Mouse (Mus musculus) kidney, adult 2 months (tissue): ENCODE data around the gene Ccdc134. TPM values are rescaled to one million over a fixed set of nuclear protein-coding genes. Genes with fewer than 3 reads are reported as not detected.

Experiments
- DNase-seq: peaks from one replicate; pipeline ENCODE4 v3.0.0; 2021
- H3K27ac ChIP-seq: fragments of 200-500 bp; 2 replicates; pipeline ENCODE4 v1.5.1; 2012; ENCODE audit warnings: low read depth, low read length, control low read depth, inconsistent platforms; ENCODE audit not compliant: insufficient read depth
- H3K27me3 ChIP-seq: fragments of 200-500 bp; replicated peaks from 2 replicates; pipeline ENCODE4 v1.6.1; 2012; ENCODE audit warnings: mild to moderate bottlenecking, moderate library complexity, low read length, inconsistent platforms; ENCODE audit not compliant: control insufficient read depth, insufficient read depth
- H3K36me3 ChIP-seq: fragments of 200-500 bp; 2 replicates; pipeline ENCODE4 v1.6.1; 2012; ENCODE audit warnings: mild to moderate bottlenecking, moderate library complexity, low read length, inconsistent platforms; ENCODE audit not compliant: control insufficient read depth, insufficient read depth
- H3K4me1 ChIP-seq: fragments of 200-500 bp; 2 replicates; pipeline ENCODE4 v1.6.1; 2011; ENCODE audit warnings: low read length; ENCODE audit not compliant: control insufficient read depth, insufficient read depth
- H3K4me3 ChIP-seq: fragments of 200-500 bp; 2 replicates; pipeline ENCODE4 v1.5.1; 2011; ENCODE audit warnings: mild to moderate bottlenecking, low read depth, low read length, control low read depth; ENCODE audit not compliant: insufficient read depth
- CTCF ChIP-seq: fragments of 200-500 bp; conservative IDR thresholded peaks from 2 replicates; pipeline ENCODE4 v1.5.1; 2011; ENCODE audit warnings: low read depth, mild to moderate bottlenecking, control low read depth, low read length, moderate library complexity, mixed read lengths; ENCODE audit not compliant: insufficient read depth, insufficient read length
- POLR2A ChIP-seq: fragments of 200-500 bp; IDR thresholded peaks from one replicate; pipeline ENCODE4 v1.6.1; 2011; ENCODE audit warnings: low read depth, low read length, control low read depth
- WGBS: fragments of 180-500 bp; shearing (Covaris S2); methylation state at CpG from one replicate; pipeline ENCODE4 v1.1.7; 2018; 5-methylcytosine and 5-hydroxymethylcytosine counted together
- polyA plus RNA-seq: library from polyadenylated mRNA; depleted of rRNA; stranded (reverse); fragments of >200 nt; gene quantifications from 2 replicates; pipeline ENCODE4 v1.2.3, GENCODE M21; 2012; rRNA removed

The Ccdc134 gene
- polyA plus RNA-seq, 1 experiment: 6.9 TPM

DNA sequence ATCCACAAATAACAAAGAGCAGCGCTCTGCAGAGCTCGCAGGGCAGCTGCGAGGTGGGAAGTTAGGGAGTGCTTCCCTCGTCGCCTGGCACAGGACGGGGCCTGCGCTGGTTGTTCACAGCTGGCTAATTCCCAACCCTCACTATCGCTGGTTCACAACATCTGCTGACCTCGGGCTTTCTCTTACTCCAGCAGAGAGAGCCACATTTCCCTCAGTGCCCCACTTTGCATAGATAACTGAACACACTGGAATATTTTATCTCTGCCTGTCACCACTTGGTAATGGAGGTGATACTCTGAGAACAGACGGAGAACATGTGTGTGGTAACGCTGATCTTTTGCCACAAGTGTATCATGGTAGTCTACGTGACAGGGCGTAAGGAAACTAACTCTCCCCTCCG is 58.4 kb downstream of the Ccdc134 start:
- Histone ChIP-seq H3K36me3 (0 out of 2 replicates have a peak, but pooled peaks cover 1% of the 10 kb centered on the region), H3K27me3 (no peaks in the 10 kb centered on the region), H3K27ac (no peak overlapping the region), H3K4me3 (no peak overlapping the region), H3K4me1 (peaks cover 12% of the 10 kb centered on the region)
- TF ChIP-seq POLR2A: no peak
- TF ChIP-seq CTCF: no peak
- 70% methylated on average over 14 of the region's 14 CpGs for WGBS
- DNase-seq: peak; percentile 62

- H3K36me3 ChIP-seq: no peaks in the 10 kb centered on the region; the same call in 1 of the 2 replicates
- no peak overlapping the region for H3K4me3 ChIP-seq
- no peaks in the 10 kb centered on the region for H3K27me3 ChIP-seq
- no peak overlapping the region for H3K27ac ChIP-seq
- H3K4me1 ChIP-seq: peaks cover 12% of the 10 kb centered on the region
- no peak for DNase-seq
- TF ChIP-seq CTCF (no peak), POLR2A (no peak)
- 75% methylated on average over 5 of the region's 5 CpGs for WGBS
Measured at GRCm38 (mm10) chr15:82186931-82187330, 59.2 kb downstream of the Ccdc134 start.

DNA sequence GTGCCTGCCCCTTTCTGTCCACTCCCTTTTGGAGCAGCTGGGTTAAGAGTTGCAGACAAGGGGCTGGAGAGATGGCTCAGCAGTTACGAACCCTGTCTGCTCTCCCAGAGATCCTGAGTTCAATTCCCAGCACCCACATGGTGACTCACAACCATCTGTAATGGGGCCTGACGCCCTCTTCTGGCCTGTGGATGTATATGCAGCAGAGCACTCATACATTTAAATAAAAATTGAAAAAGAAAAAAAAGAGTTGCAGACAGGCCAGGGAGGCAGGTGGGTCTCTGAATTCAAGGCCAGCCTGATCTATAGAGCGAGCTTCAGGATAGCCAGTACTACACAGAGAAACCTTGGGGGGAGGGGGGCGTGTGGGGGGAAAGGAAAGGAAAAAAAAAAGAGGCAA is 59.7 kb downstream of the Ccdc134 start:
- TF ChIP-seq CTCF (no peak), POLR2A (no peak)
- 93% methylated on average over 4 of the region's 4 CpGs for WGBS
- no peak for DNase-seq
- Histone ChIP-seq H3K4me1 (peaks cover 12% of the 10 kb centered on the region), H3K27me3 (no peaks in the 10 kb centered on the region), H3K27ac (no peak overlapping the region), H3K36me3 (no peaks in the 10 kb centered on the region; the same call in 1 of the 2 replicates), H3K4me3 (no peak overlapping the region)

- H3K27ac ChIP-seq: no peak overlapping the region
- 61% methylated on average over 1 of the region's 1 CpGs for WGBS
- no peaks in the 10 kb centered on the region for H3K27me3 ChIP-seq
- peaks cover 12% of the 10 kb centered on the region for H3K4me1 ChIP-seq
- peak; percentile 14 for DNase-seq
- no peaks in the 10 kb centered on the region; the same call in 1 of the 2 replicates for H3K36me3 ChIP-seq
- H3K4me3 ChIP-seq: no peak overlapping the region
- TF ChIP-seq CTCF (no peak), POLR2A (no peak)
Measured at GRCm38 (mm10) chr15:82187924-82188323, 60.2 kb downstream of the Ccdc134 start.

DNA sequence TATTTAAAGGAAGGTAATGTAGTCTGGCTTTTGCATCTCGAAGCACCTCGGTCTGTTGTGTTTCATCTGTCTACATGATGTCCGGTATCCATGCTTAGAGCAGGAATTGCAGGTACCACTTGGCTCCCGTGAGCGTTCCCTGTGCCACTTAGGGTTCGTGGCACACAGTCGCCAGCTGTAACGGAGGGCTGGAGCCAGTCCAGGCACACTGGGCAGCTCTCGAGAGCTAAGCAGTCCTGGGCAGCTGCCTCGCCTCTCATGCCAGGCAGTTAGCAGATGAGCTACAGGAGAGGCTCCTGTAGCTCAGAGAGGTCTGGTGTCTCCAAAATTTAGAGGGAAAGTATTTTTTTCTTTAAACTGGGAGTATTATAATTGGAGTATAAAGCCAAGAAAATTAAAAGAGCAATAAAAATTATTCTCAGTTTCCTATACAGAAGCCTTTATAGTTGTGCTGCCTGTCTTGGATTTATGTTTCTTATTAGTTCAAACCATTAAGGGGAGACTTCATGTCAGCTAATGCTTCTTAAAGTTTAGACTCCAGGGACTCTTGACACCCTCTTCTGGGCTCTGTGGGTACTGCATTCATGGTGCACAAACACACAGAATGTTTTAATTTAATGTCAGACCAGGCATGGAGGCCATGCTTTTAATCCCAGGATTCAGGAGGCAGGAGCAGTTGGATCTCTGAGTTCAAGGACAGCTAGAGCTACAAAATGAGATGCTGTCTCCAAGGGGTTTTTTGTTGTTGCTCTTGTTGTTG is 60.9 kb downstream of the Ccdc134 start:
- peak; percentile 50 for DNase-seq
- 65% methylated on average over 10 of the region's 10 CpGs for WGBS
- TF ChIP-seq POLR2A (no peak), CTCF (peak; percentile 20; the same call in 1 of the 2 replicates)
- no peak overlapping the region for H3K27ac ChIP-seq
- H3K27me3 ChIP-seq: no peaks in the 10 kb centered on the region
- H3K36me3 ChIP-seq: no peaks in the 10 kb centered on the region; the same call in 1 of the 2 replicates
- peaks cover 11% of the 10 kb centered on the region for H3K4me1 ChIP-seq
- H3K4me3 ChIP-seq: no peak overlapping the region

Other genes starting within 250 kb of the Ccdc134 start
- gene Polr3h, start 201.7 kb upstream of the Ccdc134 start, polyA plus RNA-seq: 16.1 and 20.2 TPM in 2 replicates
- gene Csdc2, start 191.2 kb upstream of the Ccdc134 start, polyA plus RNA-seq: 5.6 and 6.0 TPM in 2 replicates
- gene Pmm1, start 167.0 kb upstream of the Ccdc134 start, polyA plus RNA-seq: 50.7 and 51.4 TPM in 2 replicates
- gene 1700029P11Rik, start 147.4 kb upstream of the Ccdc134 start, polyA plus RNA-seq: 0.08 and 0.15 TPM in 2 replicates
- 15.6 and 22.1 TPM in 2 replicates for gene Xrcc6, start 140.1 kb upstream of the Ccdc134 start, polyA plus RNA-seq
- gene Desi1, start 94.1 kb upstream of the Ccdc134 start, polyA plus RNA-seq: 29.0 and 29.8 TPM in 2 replicates
- gene Snu13, start 80.3 kb upstream of the Ccdc134 start, polyA plus RNA-seq: 48.7 and 58.2 TPM in 2 replicates
- gene 4930407I10Rik, start 68.8 kb upstream of the Ccdc134 start, polyA plus RNA-seq: 0.01 and 0.02 TPM in 2 replicates
- not detected in 2 replicates for gene Mei1, start 57.9 kb upstream of the Ccdc134 start, polyA plus RNA-seq
- gene Srebf2, start 19.3 kb downstream of the Ccdc134 start, polyA plus RNA-seq: 102 and 118 TPM in 2 replicates
- gene Shisa8, start 84.9 kb downstream of the Ccdc134 start, polyA plus RNA-seq: 0.08 and 0.09 TPM in 2 replicates
- 0.24 and 3.5 TPM in 2 replicates for gene Tnfrsf13c, start 96.4 kb downstream of the Ccdc134 start, polyA plus RNA-seq
- gene Cenpm, start 116.8 kb downstream of the Ccdc134 start, polyA plus RNA-seq: 2.2 and 2.3 TPM in 2 replicates
- gene 1500009C09Rik, start 124.5 kb downstream of the Ccdc134 start, polyA plus RNA-seq: 0.20 TPM in 1 of 2 replicates, not detected in the other
- 0.47 and 0.90 TPM in 2 replicates for gene Sept3, start 147.0 kb downstream of the Ccdc134 start, polyA plus RNA-seq
- 0.08 TPM in 1 of 2 replicates, not detected in the other for gene Wbp2nl, start 171.0 kb downstream of the Ccdc134 start, polyA plus RNA-seq
- 200 and 242 TPM in 2 replicates for gene Naga, start 211.0 kb downstream of the Ccdc134 start, polyA plus RNA-seq
- 0.45 and 0.52 TPM in 2 replicates for gene Pheta2, start 211.0 kb downstream of the Ccdc134 start, polyA plus RNA-seq
- 316 and 376 TPM in 2 replicates for gene Smdt1, start 211.0 kb downstream of the Ccdc134 start, polyA plus RNA-seq
- 632 and 646 TPM in 2 replicates for gene Ndufa6, start 226.4 kb downstream of the Ccdc134 start, polyA plus RNA-seq